Mouse (Mus musculus) forebrain, embryonic 11.5 days (tissue): Measurements from ENCODE around the gene Fbxo6. TPM values are rescaled to one million over a fixed set of nuclear protein-coding genes. Genes with fewer than 3 reads are reported as not detected.

Experiments
- ATAC-seq: fragments of 200-750 bp; cut with Nextera tagmentation; replicated peaks from 2 replicates; pipeline ENCODE4 v1.8.0; 2017; ENCODE audit warnings: moderate TSS enrichment; ENCODE audit not compliant: low FRiP score
- DNase-seq: peaks from one replicate; pipeline ENCODE4 v3.0.0-alpha.2; 2017; ENCODE audit warnings: low spot score
- H3K27ac ChIP-seq: fragments of 300-500 bp; sonication (generic); 2 replicates; pipeline ENCODE4 v1.5.1; 2014; ENCODE audit warnings: low read depth, low read length
- H3K27me3 ChIP-seq: fragments of 300-500 bp; sonication (generic); 2 replicates; pipeline ENCODE4 v1.6.1; 2014; ENCODE audit warnings: mild to moderate bottlenecking, low read length, mixed read lengths; ENCODE audit not compliant: control insufficient read depth, insufficient read depth
- H3K36me3 ChIP-seq: fragments of 300-500 bp; sonication (generic); 2 replicates; pipeline ENCODE4 v1.6.1; 2014; ENCODE audit warnings: mild to moderate bottlenecking, low read length, moderate library complexity, mixed read lengths; ENCODE audit not compliant: control insufficient read depth, insufficient read depth
- H3K4me1 ChIP-seq: fragments of 300-500 bp; sonication (generic); replicated peaks from 2 replicates; pipeline ENCODE4 v1.6.1; 2014; ENCODE audit warnings: low read length, mixed read lengths; ENCODE audit not compliant: control insufficient read depth, insufficient read depth
- H3K4me2 ChIP-seq: fragments of 300-500 bp; sonication (generic); 2 replicates; pipeline ENCODE4 v1.6.1; 2014; ENCODE audit warnings: low read depth, mild to moderate bottlenecking, low read length, moderate library complexity, mixed read lengths; ENCODE audit not compliant: severe bottlenecking
- H3K4me3 ChIP-seq: fragments of 300-500 bp; sonication (generic); 2 replicates; pipeline ENCODE4 v1.5.1; 2014; ENCODE audit warnings: low read depth, low read length
- H3K9ac ChIP-seq: fragments of 300-500 bp; sonication (generic); 2 replicates; pipeline ENCODE4 v1.6.1; 2014; ENCODE audit warnings: low read length
- H3K9me3 ChIP-seq: fragments of 300-500 bp; sonication (generic); 2 replicates; pipeline ENCODE4 v1.6.1; 2016; ENCODE audit warnings: low read length, mixed read lengths; ENCODE audit not compliant: control insufficient read depth
- WGBS: fragments of 180-500 bp; shearing (Covaris S2); extraction: QIAGEN DNeasy Blood & Tissue Kit; methylation state at CpG from one replicate; pipeline ENCODE4 v1.1.7; 2014; 5-methylcytosine and 5-hydroxymethylcytosine counted together
- polyA plus RNA-seq: library from polyadenylated mRNA; unstranded; fragments of >200 nt; fragmentation: Nextera tagmentation; extraction: Ambion mirVana; gene quantifications from 2 replicates; pipeline ENCODE4 v1.2.1, GENCODE M21; 2014

Gene Fbxo6
- polyA plus RNA-seq, 1 experiment from 2014 or later = 10.2 TPM

DNA sequence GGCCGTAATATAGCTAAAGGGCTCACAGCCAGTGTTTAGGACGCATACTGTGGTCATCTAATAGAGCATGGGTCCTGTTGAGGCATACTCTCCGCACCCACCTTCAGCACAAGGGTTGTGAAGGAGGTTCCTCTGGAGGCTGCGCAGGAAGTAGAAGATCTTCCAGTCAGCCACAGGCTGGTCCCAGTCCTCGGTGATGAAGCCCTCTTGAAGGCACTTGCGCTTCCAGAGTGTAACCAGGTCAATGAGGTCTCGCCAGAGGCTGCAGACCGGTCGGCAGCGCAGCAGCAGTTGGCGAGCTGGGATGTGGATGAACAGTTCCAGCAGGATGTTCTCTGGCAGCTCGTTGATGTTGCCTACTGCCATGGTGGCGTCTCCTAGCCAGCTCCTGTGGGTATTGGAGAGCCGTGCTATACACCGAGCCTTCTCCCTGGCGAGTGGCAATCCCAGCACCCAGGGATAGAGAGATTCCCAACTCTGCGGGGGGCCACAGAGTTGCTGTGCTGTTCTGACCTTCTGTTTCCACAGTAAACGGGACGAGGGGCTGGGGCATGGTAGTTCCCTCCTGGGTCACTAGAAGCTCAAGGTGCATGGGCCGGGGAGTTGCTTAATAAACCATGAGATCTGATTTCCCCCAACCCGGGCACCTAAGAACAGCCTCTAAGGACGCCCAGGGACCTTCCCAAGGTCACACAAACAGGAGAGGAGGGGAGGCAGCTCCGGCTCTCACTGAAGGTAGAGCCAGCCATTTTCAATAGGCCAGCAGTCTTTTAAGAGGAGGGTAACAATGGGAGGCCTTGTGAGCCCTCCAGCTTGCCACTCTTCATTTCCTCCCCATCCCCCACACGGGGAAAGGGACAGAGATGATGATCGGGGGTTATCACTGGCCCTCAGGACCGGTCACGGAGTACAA lies 6.8 kb upstream of the Fbxo6 start:
- peak; percentile 3 for ATAC-seq
- WGBS = 24% methylated on average over 27 of the region's 27 CpGs

DNA sequence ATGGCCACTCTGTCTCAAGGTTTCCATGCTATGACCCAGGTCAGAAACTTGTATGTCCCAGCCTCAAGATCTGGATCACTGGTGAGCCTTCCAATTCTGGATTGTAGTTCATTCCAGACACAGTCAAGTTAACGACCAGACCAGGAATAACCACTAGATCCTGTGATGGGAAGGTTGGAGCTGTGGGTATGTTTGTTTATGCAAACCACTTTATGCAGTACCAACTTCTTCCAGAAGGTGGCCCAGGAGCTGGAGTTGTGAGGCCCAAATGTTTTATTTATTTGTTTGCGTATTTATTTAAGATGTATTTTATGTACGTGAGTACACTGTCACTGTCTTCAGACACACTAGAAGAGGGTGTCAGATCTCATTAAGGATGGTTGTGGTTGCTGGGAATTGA lies 3.0 kb upstream of the Fbxo6 start:
- Histone ChIP-seq H3K36me3 (peaks cover 9% of the 10 kb centered on the region; the same call in 1 of the 2 replicates), H3K4me2 (no peak overlapping the region), H3K27ac (no peak overlapping the region), H3K9ac (no peak overlapping the region), H3K27me3 (no peaks in the 10 kb centered on the region), H3K4me3 (no peak overlapping the region), H3K4me1 (peaks cover 7% of the 10 kb centered on the region; the same call in 1 of the 2 replicates), H3K9me3 (no peaks in the 10 kb centered on the region)
- no peak for DNase-seq
- 75% methylated on average over 3 of the region's 3 CpGs for WGBS
- no peak for ATAC-seq

More for the DNA sequence above, 6.8 kb upstream of the Fbxo6 start:
- no peak for DNase-seq
- peak overlapping the region; percentile 75 for H3K4me3 ChIP-seq
- H3K9ac ChIP-seq = peak overlapping the region; percentile 79
- peak overlapping the region; percentile 66; the same call in 1 of the 2 replicates for H3K27ac ChIP-seq
- no peaks in the 10 kb centered on the region for H3K9me3 ChIP-seq
- peaks cover 9% of the 10 kb centered on the region; the same call in 1 of the 2 replicates for H3K4me1 ChIP-seq
- peaks cover 9% of the 10 kb centered on the region; the same call in 1 of the 2 replicates for H3K36me3 ChIP-seq
- peak overlapping the region; percentile 94 for H3K4me2 ChIP-seq
- peaks cover 25% of the 10 kb centered on the region for H3K27me3 ChIP-seq

DNA sequence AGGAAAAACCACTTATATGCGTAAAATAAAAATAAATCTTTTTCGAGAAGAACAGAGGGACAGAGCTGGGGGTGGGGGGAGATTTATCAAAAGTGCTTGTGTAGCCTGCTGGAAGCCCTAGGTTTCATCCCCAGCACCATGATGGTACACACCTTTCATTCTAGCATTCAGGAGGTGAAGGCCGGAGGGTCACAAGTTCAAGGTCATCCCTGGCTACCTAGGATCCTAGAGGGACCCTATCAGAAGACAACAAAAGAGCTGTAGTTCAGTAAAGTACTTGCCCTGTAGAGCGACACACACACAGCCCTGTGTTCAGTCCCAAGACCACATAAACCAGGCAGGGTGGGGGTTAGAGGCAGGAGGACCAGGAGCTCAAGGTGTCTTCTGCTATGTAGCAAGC lies 2.1 kb upstream of the Fbxo6 start:
- no peaks in the 10 kb centered on the region for H3K27me3 ChIP-seq
- ATAC-seq (no peak), DNase-seq (no peak)
- 94% methylated on average over 4 of the region's 4 CpGs for WGBS
- no peak overlapping the region for H3K4me2 ChIP-seq
- H3K4me1 ChIP-seq = peaks cover 7% of the 10 kb centered on the region; the same call in 1 of the 2 replicates
- H3K27ac ChIP-seq = no peak overlapping the region
- H3K4me3 ChIP-seq = no peak overlapping the region
- H3K36me3 ChIP-seq = peaks cover 9% of the 10 kb centered on the region; the same call in 1 of the 2 replicates
- H3K9ac ChIP-seq = no peak overlapping the region
- no peaks in the 10 kb centered on the region for H3K9me3 ChIP-seq

DNA sequence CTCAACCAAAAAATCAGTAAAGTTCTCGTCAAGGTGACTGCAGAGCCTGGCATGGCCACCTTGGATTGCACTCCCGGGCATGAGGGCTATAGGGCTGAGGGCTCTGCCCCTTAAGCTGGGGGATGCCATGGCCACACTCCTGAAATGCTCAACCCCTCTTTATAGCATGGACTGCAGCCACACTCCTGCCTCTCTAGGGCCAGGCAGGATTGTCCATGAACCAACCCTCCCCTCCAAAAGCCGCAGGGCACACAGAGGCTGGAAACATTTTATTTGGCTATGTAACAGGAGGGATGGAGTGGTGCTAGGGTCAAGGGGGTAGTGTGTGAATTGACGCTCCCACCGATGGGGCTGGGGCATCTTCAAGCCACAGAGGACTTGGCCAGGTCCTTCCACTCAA lies 607 bp upstream of the Fbxo6 start:
- no peak for ATAC-seq
- Histone ChIP-seq H3K4me1 (0 out of 2 replicates have a peak, but pooled peaks cover 2% of the 10 kb centered on the region), H3K4me3 (no peak overlapping the region), H3K36me3 (peaks cover 7% of the 10 kb centered on the region; the same call in 1 of the 2 replicates), H3K27me3 (no peaks in the 10 kb centered on the region), H3K4me2 (no peak overlapping the region), H3K9me3 (no peaks in the 10 kb centered on the region), H3K9ac (no peak overlapping the region), H3K27ac (no peak overlapping the region)
- no peak for DNase-seq
- 84% methylated on average over 5 of the region's 5 CpGs for WGBS

DNA sequence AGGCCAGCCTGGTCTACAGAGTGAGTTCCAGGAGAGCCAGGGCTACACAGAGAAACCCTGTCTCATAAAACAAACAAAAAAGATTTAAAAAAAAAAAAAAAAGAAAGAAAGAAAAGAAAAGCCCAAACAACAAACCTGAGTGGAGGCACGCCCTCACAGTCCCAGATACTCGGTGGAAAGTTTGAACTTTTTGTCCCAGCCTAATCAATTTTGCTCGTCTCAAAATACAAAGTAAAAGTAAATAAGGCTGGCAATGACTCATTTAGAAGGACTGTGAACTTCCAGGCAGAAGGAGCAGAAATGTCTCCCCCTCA lies 1.0 kb downstream of the Fbxo6 start:
- Histone ChIP-seq H3K9ac (no peak overlapping the region), H3K4me3 (peak overlapping the region; percentile 55; the same call in 1 of the 2 replicates), H3K36me3 (peaks cover 5% of the 10 kb centered on the region; the same call in 1 of the 2 replicates), H3K4me1 (0 out of 2 replicates have a peak, but pooled peaks cover 2% of the 10 kb centered on the region), H3K9me3 (no peaks in the 10 kb centered on the region), H3K27ac (no peak overlapping the region), H3K4me2 (peak overlapping the region; percentile 94), H3K27me3 (no peaks in the 10 kb centered on the region)
- 48% methylated on average over 3 of the region's 3 CpGs for WGBS
- ATAC-seq (no peak), DNase-seq (no peak)

DNA sequence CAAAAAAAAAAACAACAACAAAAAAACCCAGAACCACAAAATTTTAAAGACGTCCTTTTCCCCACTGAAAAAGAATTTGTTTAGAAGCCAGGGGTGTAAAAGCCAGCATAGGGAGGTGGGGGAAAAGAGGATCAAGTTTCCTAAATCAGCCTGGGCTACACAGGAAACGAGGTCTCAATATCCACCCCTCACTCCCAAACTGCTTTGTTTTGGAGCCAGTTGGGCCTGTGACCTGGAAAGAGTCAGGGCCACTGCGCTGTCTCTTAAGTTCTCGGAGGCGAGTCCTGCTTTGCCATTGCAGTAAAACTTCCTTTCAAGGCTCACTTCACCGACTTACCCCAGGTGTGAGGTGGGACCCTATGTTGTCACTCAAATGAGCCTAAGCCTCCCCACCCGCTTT lies 1.7 kb downstream of the Fbxo6 start:
- H3K4me1 ChIP-seq = 0 out of 2 replicates have a peak, but pooled peaks cover 2% of the 10 kb centered on the region
- no peak overlapping the region for H3K4me2 ChIP-seq
- no peak overlapping the region for H3K27ac ChIP-seq
- no peaks in the 10 kb centered on the region for H3K27me3 ChIP-seq
- 51% methylated on average over 7 of the region's 7 CpGs for WGBS
- ATAC-seq (no peak), DNase-seq (no peak)
- H3K9me3 ChIP-seq = no peaks in the 10 kb centered on the region
- no peak overlapping the region for H3K4me3 ChIP-seq
- H3K9ac ChIP-seq = no peak overlapping the region
- peaks cover 5% of the 10 kb centered on the region; the same call in 1 of the 2 replicates for H3K36me3 ChIP-seq

DNA sequence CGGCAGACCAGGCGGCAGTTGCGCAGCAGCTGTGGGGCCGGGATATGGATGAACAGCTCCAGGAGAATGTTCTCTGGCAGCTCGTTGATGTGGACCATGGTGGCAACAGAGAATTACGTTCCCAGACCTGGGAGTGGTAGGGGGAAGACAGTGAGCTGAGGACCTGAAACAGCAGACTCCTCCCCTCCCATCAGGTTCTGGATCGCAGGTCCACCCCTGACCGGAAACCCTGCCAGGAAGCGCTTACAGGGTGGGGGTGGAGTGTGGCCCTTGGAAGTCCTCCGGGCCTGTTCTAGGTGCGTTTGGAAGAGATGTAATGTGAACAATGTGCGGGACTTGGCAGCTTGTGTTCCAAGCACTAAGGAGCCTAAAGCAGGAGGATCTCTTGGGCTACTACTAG lies 2.4 kb downstream of the Fbxo6 start:
- 77% methylated on average over 12 of the region's 12 CpGs for WGBS
- H3K9ac ChIP-seq = no peak overlapping the region
- 0 out of 2 replicates have a peak, but pooled peaks cover 2% of the 10 kb centered on the region for H3K4me1 ChIP-seq
- peaks cover 5% of the 10 kb centered on the region; the same call in 1 of the 2 replicates for H3K36me3 ChIP-seq
- H3K9me3 ChIP-seq = no peaks in the 10 kb centered on the region
- H3K4me2 ChIP-seq = no peak overlapping the region
- ATAC-seq = no peak
- H3K27me3 ChIP-seq = no peaks in the 10 kb centered on the region
- no peak for DNase-seq
- H3K27ac ChIP-seq = no peak overlapping the region
- no peak overlapping the region for H3K4me3 ChIP-seq

DNA sequence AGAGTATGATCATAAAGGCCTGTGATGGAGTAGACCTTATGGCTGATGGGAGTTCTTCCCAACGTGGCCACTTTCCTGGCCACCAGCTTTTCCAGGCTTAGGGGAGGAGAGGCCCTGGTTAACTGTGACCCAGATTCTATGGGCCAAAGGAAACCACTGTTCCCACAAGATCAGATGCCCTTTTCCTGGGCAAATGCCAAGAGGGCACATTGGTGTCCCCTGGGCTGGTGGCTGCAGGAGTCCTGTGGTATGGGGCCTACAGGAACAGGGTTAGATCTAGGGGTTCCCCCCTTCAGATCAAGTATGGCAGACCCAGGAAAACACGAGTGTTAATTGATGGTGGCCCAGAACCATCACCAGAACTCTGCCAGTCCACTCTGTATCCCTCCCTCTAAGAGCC lies 4.2 kb downstream of the Fbxo6 start:
- WGBS = 94% methylated on average over 2 of the region's 2 CpGs
- Histone ChIP-seq H3K27ac (no peak overlapping the region), H3K9ac (no peak overlapping the region), H3K9me3 (no peaks in the 10 kb centered on the region), H3K4me1 (0 out of 2 replicates have a peak, but pooled peaks cover 2% of the 10 kb centered on the region), H3K36me3 (peaks cover 2% of the 10 kb centered on the region; the same call in 1 of the 2 replicates), H3K4me2 (no peak overlapping the region), H3K27me3 (no peaks in the 10 kb centered on the region), H3K4me3 (no peak overlapping the region)
- no peak for ATAC-seq
- no peak for DNase-seq
